Mouse (Mus musculus) E14TG2a.4 (cell line): ENCODE data around the gene Pvr.
"Not testable (repeated sequence)": the region's sequence is repeated elsewhere in the genome, so short reads cannot be mapped to it uniquely, and the experiment has no call there.

Source experiments
- H3K27me3 ChIP-seq: 2 replicates; pipeline ENCODE4 v1.6.1; 2014; ENCODE audit warnings: low read length, control low read depth; ENCODE audit not compliant: insufficient read depth
- H3K36me3 ChIP-seq: 2 replicates; pipeline ENCODE4 v1.6.1; 2014; ENCODE audit warnings: low read length, control low read depth; ENCODE audit not compliant: insufficient read depth
- H3K4me1 ChIP-seq: replicated peaks from 2 replicates; pipeline ENCODE4 v1.6.1; 2014; ENCODE audit warnings: low read depth, low read length, control low read depth
- H3K4me3 ChIP-seq: replicated peaks from 2 replicates; pipeline ENCODE4 v1.5.1; 2014; ENCODE audit warnings: mild to moderate bottlenecking, low read length
- H3K9me3 ChIP-seq: 2 replicates; pipeline ENCODE4 v1.6.1; 2014; ENCODE audit warnings: low read length, control low read depth
- CTCF ChIP-seq: conservative IDR thresholded peaks from 2 replicates; pipeline ENCODE4 v1.5.1; 2014; ENCODE audit warnings: low read length
- NANOG ChIP-seq: IDR thresholded peaks from 2 replicates; pipeline ENCODE4 v1.6.1; 2014; ENCODE audit warnings: borderline replicate concordance, low read length, mixed read lengths
- POU5F1 ChIP-seq: IDR thresholded peaks from 2 replicates; pipeline ENCODE4 v1.6.1; 2014; ENCODE audit warnings: low read length, borderline replicate concordance

Pvr gene

GRCm38 (mm10) chr7:19939555-19940235 is 18.7 kb upstream of the Pvr start:
- Histone ChIP-seq H3K27me3 (no peaks in the 10 kb centered on the region), H3K9me3 (no peaks in the 10 kb centered on the region), H3K36me3 (0 out of 2 replicates have a peak, but pooled peaks cover 3% of the 10 kb centered on the region), H3K4me3 (peak overlapping the region; percentile 35; the same call in 1 of the 2 replicates), H3K4me1 (peaks cover 56% of the 10 kb centered on the region)
- TF ChIP-seq POU5F1 (no peak), NANOG (no peak), CTCF (no peak)

- 0 out of 2 replicates have a peak, but pooled peaks cover 3% of the 10 kb centered on the region for H3K36me3 ChIP-seq
- peak overlapping the region; percentile 27; the same call in 1 of the 2 replicates for H3K4me3 ChIP-seq
- no peaks in the 10 kb centered on the region for H3K27me3 ChIP-seq
- H3K9me3 ChIP-seq = no peaks in the 10 kb centered on the region
- no peak for TF ChIP-seq POU5F1
- H3K4me1 ChIP-seq = peaks cover 68% of the 10 kb centered on the region
Observed at GRCm38 (mm10) chr7:19937229-19937821, 16.4 kb upstream of the Pvr start.

GRCm38 (mm10) chr7:19935961-19936360 is 15.0 kb upstream of the Pvr start:
- H3K36me3 ChIP-seq = 0 out of 2 replicates have a peak, but pooled peaks cover 3% of the 10 kb centered on the region
- H3K4me3 ChIP-seq = peak overlapping the region; percentile 35; the same call in 1 of the 2 replicates
- no peaks in the 10 kb centered on the region for H3K9me3 ChIP-seq
- TF ChIP-seq POU5F1 (no peak), NANOG (no peak), CTCF (no peak)
- H3K27me3 ChIP-seq = no peaks in the 10 kb centered on the region
- H3K4me1 ChIP-seq = peaks cover 74% of the 10 kb centered on the region

- peak overlapping the region; percentile 35; the same call in 1 of the 2 replicates for H3K4me3 ChIP-seq
- H3K4me1 ChIP-seq = peaks cover 73% of the 10 kb centered on the region
- H3K9me3 ChIP-seq = no peaks in the 10 kb centered on the region
- no peaks in the 10 kb centered on the region for H3K27me3 ChIP-seq
- no peak for TF ChIP-seq POU5F1
- no peak for TF ChIP-seq NANOG
- no peak for TF ChIP-seq CTCF
- H3K36me3 ChIP-seq = 0 out of 2 replicates have a peak, but pooled peaks cover 3% of the 10 kb centered on the region
Observed at GRCm38 (mm10) chr7:19935171-19935751, 14.3 kb upstream of the Pvr start.

GRCm38 (mm10) chr7:19932877-19933809 is 12.2 kb upstream of the Pvr start:
- Histone ChIP-seq H3K4me1 (peaks cover 80% of the 10 kb centered on the region), H3K4me3 (peak overlapping the region; percentile 41; the same call in 1 of the 2 replicates), H3K27me3 (no peaks in the 10 kb centered on the region), H3K36me3 (no peaks in the 10 kb centered on the region), H3K9me3 (no peaks in the 10 kb centered on the region)
- no peak for TF ChIP-seq POU5F1
- TF ChIP-seq NANOG = no peak
- TF ChIP-seq CTCF = no peak

GRCm38 (mm10) chr7:19932133-19932876 is 11.3 kb upstream of the Pvr start:
- Histone ChIP-seq H3K27me3 (no peaks in the 10 kb centered on the region), H3K36me3 (no peaks in the 10 kb centered on the region), H3K9me3 (no peaks in the 10 kb centered on the region), H3K4me3 (peak overlapping the region; percentile 58), H3K4me1 (peaks cover 77% of the 10 kb centered on the region)
- TF ChIP-seq NANOG = no peak
- TF ChIP-seq CTCF = no peak
- TF ChIP-seq POU5F1 = no peak

GRCm38 (mm10) chr7:19930481-19930880 is 9.5 kb upstream of the Pvr start:
- H3K27me3 ChIP-seq, H3K36me3 ChIP-seq, H3K9me3 ChIP-seq: not testable (repeated sequence)
- Histone ChIP-seq H3K4me1 (peaks cover 68% of the 10 kb centered on the region), H3K4me3 (peak overlapping the region; percentile 27; the same call in 1 of the 2 replicates)

GRCm38 (mm10) chr7:19928486-19928885 is 7.5 kb upstream of the Pvr start:
- Histone ChIP-seq H3K27me3 (no peaks in the 10 kb centered on the region), H3K4me1 (peaks cover 68% of the 10 kb centered on the region), H3K36me3 (no peaks in the 10 kb centered on the region), H3K4me3 (0 out of 2 replicates have a peak overlapping the region, but pooled peaks have one; percentile 23), H3K9me3 (no peaks in the 10 kb centered on the region)
- TF ChIP-seq NANOG = no peak
- TF ChIP-seq POU5F1 = peak; percentile 82
